Mouse (Mus musculus): Measurements from ENCODE around the gene Pnkd. TPM values are rescaled to one million over a fixed set of nuclear protein-coding genes. Genes with fewer than 3 reads are reported as not detected.

The Pnkd gene
- total and polyA plus RNA-seq, 2 experiments = 28.0 to 130 TPM

- Histone ChIP-seq H3K27me3 (ENCODE audit: control insufficient read depth, insufficient read depth, low read length) (no peaks in the 10 kb centered on the region), H3K4me1 (ENCODE audit: control insufficient read depth, insufficient read depth, low read length) (peaks cover 1% of the 10 kb centered on the region; the same call in 1 of the 2 replicates), H3K27ac (replicated peaks; ENCODE audit: insufficient read depth, low read depth, low read length) (no peak overlapping the region), H3K36me3 (ENCODE audit: control insufficient read depth, insufficient read depth, low read length) (peaks cover 2% of the 10 kb centered on the region; the same call in 1 of the 2 replicates), H3K9ac (ENCODE audit: low read depth, low read length) (no peak overlapping the region), H3K4me3 (ENCODE audit: insufficient read depth, low read depth, low read length) (no peak overlapping the region), H3K79me2 (ENCODE audit: control insufficient read depth, insufficient read depth, low read length) (no peaks in the 10 kb centered on the region)
- TF ChIP-seq CTCF (IDR thresholded peaks at IDR 0.05; ENCODE audit: low read depth, low read length) (no peak), POLR2A (IDR thresholded peaks at IDR 0.05; ENCODE audit: extremely low read depth, insufficient read depth, low read length) (no peak)
- no peak for DNase-seq (ENCODE audit: extremely low read depth, low read depth, low spot score)
- WGBS = 94% methylated on average over 13 of the region's 13 CpGs
Measured at GRCm38 (mm10) chr1:74351185-74351769, 66.5 kb downstream of the Pnkd start.

- H3K4me3 ChIP-seq (ENCODE audit: insufficient read depth, low read depth, low read length) = no peak overlapping the region
- no peak for DNase-seq (ENCODE audit: extremely low read depth, low read depth, low spot score)
- peaks cover 2% of the 10 kb centered on the region; the same call in 1 of the 2 replicates for H3K36me3 ChIP-seq (ENCODE audit: control insufficient read depth, insufficient read depth, low read length)
- TF ChIP-seq CTCF (IDR thresholded peaks at IDR 0.05; ENCODE audit: low read depth, low read length) (no peak), POLR2A (IDR thresholded peaks at IDR 0.05; ENCODE audit: extremely low read depth, insufficient read depth, low read length) (no peak)
- H3K27me3 ChIP-seq (ENCODE audit: control insufficient read depth, insufficient read depth, low read length) = no peaks in the 10 kb centered on the region
- no peaks in the 10 kb centered on the region for H3K79me2 ChIP-seq (ENCODE audit: control insufficient read depth, insufficient read depth, low read length)
- no peak overlapping the region for H3K9ac ChIP-seq (ENCODE audit: low read depth, low read length)
- WGBS = 80% methylated on average over 5 of the region's 5 CpGs
- peaks cover 1% of the 10 kb centered on the region; the same call in 1 of the 2 replicates for H3K4me1 ChIP-seq (ENCODE audit: control insufficient read depth, insufficient read depth, low read length)
- H3K27ac ChIP-seq (replicated peaks; ENCODE audit: insufficient read depth, low read depth, low read length) = peak overlapping the region; percentile 25; the same call in 1 of the 2 replicates
Measured at GRCm38 (mm10) chr1:74352532-74353096, 67.9 kb downstream of the Pnkd start.

- TF ChIP-seq CTCF (IDR thresholded peaks at IDR 0.05; ENCODE audit: low read depth, low read length) (no peak), POLR2A (IDR thresholded peaks at IDR 0.05; ENCODE audit: extremely low read depth, insufficient read depth, low read length) (no peak)
- 88% methylated on average over 9 of the region's 9 CpGs for WGBS
- Histone ChIP-seq H3K4me3 (ENCODE audit: insufficient read depth, low read depth, low read length) (no peak overlapping the region), H3K27ac (replicated peaks; ENCODE audit: insufficient read depth, low read depth, low read length) (no peak overlapping the region), H3K9ac (ENCODE audit: low read depth, low read length) (no peak overlapping the region), H3K27me3 (ENCODE audit: control insufficient read depth, insufficient read depth, low read length) (no peaks in the 10 kb centered on the region), H3K36me3 (ENCODE audit: control insufficient read depth, insufficient read depth, low read length) (peaks cover 2% of the 10 kb centered on the region; the same call in 1 of the 2 replicates), H3K4me1 (ENCODE audit: control insufficient read depth, insufficient read depth, low read length) (peaks cover 1% of the 10 kb centered on the region; the same call in 1 of the 2 replicates), H3K79me2 (ENCODE audit: control insufficient read depth, insufficient read depth, low read length) (no peaks in the 10 kb centered on the region)
- no peak for DNase-seq (ENCODE audit: extremely low read depth, low read depth, low spot score)
Measured at GRCm38 (mm10) chr1:74353453-74354229, 68.9 kb downstream of the Pnkd start.

DNA sequence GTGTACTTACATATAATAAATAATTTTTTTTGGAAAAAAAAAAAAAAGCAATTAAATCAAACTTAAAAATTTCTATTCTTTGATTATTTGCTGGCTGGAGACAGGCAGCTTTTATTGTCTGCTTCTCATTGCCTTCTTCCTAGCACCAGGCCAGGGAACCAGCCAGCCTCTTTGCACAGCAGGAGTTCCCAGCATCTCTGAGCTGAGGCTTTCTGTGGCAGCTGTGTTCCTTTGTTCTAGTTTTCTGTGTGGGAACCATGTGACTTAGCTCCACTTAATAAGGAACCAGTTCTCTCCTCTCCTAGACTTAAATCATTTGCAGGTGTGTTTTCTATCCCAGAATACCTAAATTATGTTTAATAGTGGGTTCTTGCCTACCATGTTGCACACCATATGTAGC lies 72.8 kb downstream of the Pnkd start:
- no peak for DNase-seq (ENCODE audit: extremely low read depth, low read depth, low spot score)
- TF ChIP-seq CTCF (IDR thresholded peaks at IDR 0.05; ENCODE audit: low read depth, low read length) (no peak), POLR2A (IDR thresholded peaks at IDR 0.05; ENCODE audit: extremely low read depth, insufficient read depth, low read length) (no peak)
- Histone ChIP-seq H3K79me2 (ENCODE audit: control insufficient read depth, insufficient read depth, low read length) (no peaks in the 10 kb centered on the region), H3K27ac (replicated peaks; ENCODE audit: insufficient read depth, low read depth, low read length) (no peak overlapping the region), H3K27me3 (ENCODE audit: control insufficient read depth, insufficient read depth, low read length) (no peaks in the 10 kb centered on the region), H3K4me1 (ENCODE audit: control insufficient read depth, insufficient read depth, low read length) (peaks cover 1% of the 10 kb centered on the region; the same call in 1 of the 2 replicates), H3K9ac (ENCODE audit: low read depth, low read length) (no peak overlapping the region), H3K4me3 (ENCODE audit: insufficient read depth, low read depth, low read length) (no peak overlapping the region), H3K36me3 (ENCODE audit: control insufficient read depth, insufficient read depth, low read length) (no peaks in the 10 kb centered on the region)

- H3K79me2 ChIP-seq (ENCODE audit: control insufficient read depth, insufficient read depth, low read length) = no peaks in the 10 kb centered on the region
- no peak overlapping the region for H3K4me3 ChIP-seq (ENCODE audit: insufficient read depth, low read depth, low read length)
- no peak overlapping the region for H3K9ac ChIP-seq (ENCODE audit: low read depth, low read length)
- no peak for DNase-seq (ENCODE audit: extremely low read depth, low read depth, low spot score)
- no peaks in the 10 kb centered on the region for H3K36me3 ChIP-seq (ENCODE audit: control insufficient read depth, insufficient read depth, low read length)
- TF ChIP-seq CTCF (IDR thresholded peaks at IDR 0.05; ENCODE audit: low read depth, low read length) (no peak), POLR2A (IDR thresholded peaks at IDR 0.05; ENCODE audit: extremely low read depth, insufficient read depth, low read length) (no peak)
- 88% methylated on average over 5 of the region's 5 CpGs for WGBS
- no peak overlapping the region for H3K27ac ChIP-seq (replicated peaks; ENCODE audit: insufficient read depth, low read depth, low read length)
- no peaks in the 10 kb centered on the region for H3K4me1 ChIP-seq (ENCODE audit: control insufficient read depth, insufficient read depth, low read length)
- no peaks in the 10 kb centered on the region for H3K27me3 ChIP-seq (ENCODE audit: control insufficient read depth, insufficient read depth, low read length)
Measured at GRCm38 (mm10) chr1:74359952-74360517, 75.3 kb downstream of the Pnkd start.
